In genomic region chr2:160328886-160329285, GRCm38 (mm10) we compare ENCODE assay signal across 11 mouse cellular contexts. TPM values are rescaled to one million over a fixed set of nuclear protein-coding genes. Genes with fewer than 3 reads are reported as not detected.
DNase-seq lines count a peak whose midpoint lies in the region; ATAC-seq lines count a peak whose summit lies in the region.
"Had no signal": no experiment of that assay in that cellular context is flagged by ENCODE, and none has a peak within 500 bp of the region (broad histone marks: within the 10 kb centered on the region; RNA-seq: fewer than 3 reads in every experiment).

No protein-coding gene starts in this region.

- WGBS in kidney, embryonic 15.5 days = 26% methylated on average over 9 of the region's 9 CpGs

- H3K9me3 ChIP-seq in kidney, embryonic 15.5 days (replicated peaks) = no peaks in the 10 kb centered on the region
- H3K9me3 ChIP-seq: limb, embryonic 12.5 days; midbrain, embryonic 12.5 days had no signal

- peaks cover 15% of the 10 kb centered on the region for H3K4me1 ChIP-seq in kidney, embryonic 15.5 days

- H3K27ac ChIP-seq in kidney, embryonic 15.5 days = no peak overlapping the region
- H3K27ac ChIP-seq: limb, embryonic 12.5 days; midbrain, embryonic 12.5 days had no signal

- no peak overlapping the region for H3K9ac ChIP-seq in kidney, embryonic 15.5 days
- H3K9ac ChIP-seq: limb, embryonic 12.5 days; midbrain, embryonic 12.5 days had no signal

- peak; percentile 65; the same call in 1 of the 2 replicates for ATAC-seq in kidney, embryonic 15.5 days (replicated peaks; ENCODE audit: low FRiP score)
- peak; percentile 28; the same call in 1 of the 2 replicates for ATAC-seq in common myeloid progenitor, adult 5-6 weeks (replicated peaks; ENCODE audit: low read depth, poor library complexity, severe bottlenecking)

- H3K27me3 ChIP-seq in kidney, embryonic 15.5 days = peaks cover 3% of the 10 kb centered on the region; the same call in 1 of the 2 replicates
- H3K27me3 ChIP-seq: limb, embryonic 12.5 days; midbrain, embryonic 12.5 days had no signal

- H3K4me2 ChIP-seq in kidney, embryonic 15.5 days = no peak overlapping the region
- H3K4me2 ChIP-seq: limb, embryonic 12.5 days; midbrain, embryonic 12.5 days had no signal

- H3K36me3 ChIP-seq in kidney, embryonic 15.5 days = no peaks in the 10 kb centered on the region
- H3K36me3 ChIP-seq: limb, embryonic 12.5 days; midbrain, embryonic 12.5 days had no signal

- H3K4me3 ChIP-seq in kidney, embryonic 15.5 days (replicated peaks) = no peak overlapping the region
- H3K4me3 ChIP-seq: limb, embryonic 12.5 days; midbrain, embryonic 12.5 days had no signal

- DNase-seq in kidney, adult 8-10 months = no peak
- DNase-seq in kidney, postnatal 10 days = peak; percentile 55
- DNase-seq in right cerebral cortex, postnatal 10 days (ENCODE audit: low spot score in 2 of 2) = peak; percentile 53 to 59
- DNase-seq in ovary, adult 18-20 months (ENCODE audit: low spot score) = no peak
- DNase-seq in neural tube, embryonic 10.5 days (ENCODE audit: extremely low spot score, low spot score) = no peak

RNA-seq across cellular contexts. Expression of gene Gm826, which starts 5.1 kb away (rescaled TPM):
- polyA plus RNA-seq in kidney, embryonic 15.5 days (2015; fragmentation: Nextera tagmentation; extraction: Ambion mirVana) = 0.40 and 0.93 TPM in 2 replicates
- not detected in 2 replicates for total RNA-seq in common myeloid progenitor, adult 5-6 weeks (2017)
- total RNA-seq: MEL had no signal
- polyA plus RNA-seq: embryonic facial prominence, embryonic 11.5 days; limb, embryonic 12.5 days had no signal

RNA-seq across cellular contexts. Expression of gene Mafb, which starts 38.0 kb away (rescaled TPM):
- polyA plus RNA-seq in kidney, embryonic 15.5 days (2015; fragmentation: Nextera tagmentation; extraction: Ambion mirVana) = 36.2 and 38.0 TPM in 2 replicates
- not detected in 2 replicates for total RNA-seq in common myeloid progenitor, adult 5-6 weeks (2017)
- total RNA-seq: MEL had no signal

Comparison
In these comparisons a context has a peak if more than half of its experiments do, and no peak if none do; other contexts are left out.
1. DNase-seq: peak in kidney, postnatal 10 days (single experiment) and right cerebral cortex, postnatal 10 days (2 of 2); none in kidney, adult 8-10 months (0 of 2), ovary, adult 18-20 months (single experiment) and neural tube, embryonic 10.5 days (single experiment).